Comparison of ENCODE assay signal across 7 mouse cellular contexts in genomic region chr19:26747571-26748539, GRCm38 (mm10).
DNase-seq lines count a peak whose midpoint lies in the region; ATAC-seq lines count a peak whose summit lies in the region.

No protein-coding gene starts in this region.

- peak overlapping the region; percentile 88 for H3K4me2 ChIP-seq in intestine, embryonic 16.5 days (ENCODE audit: low read depth, low read length)
- H3K4me2 ChIP-seq in midbrain, embryonic 11.5 days = peak overlapping the region; percentile 76

- peak; percentile 90 for ATAC-seq in intestine, embryonic 16.5 days
- ATAC-seq in midbrain, embryonic 11.5 days (ENCODE audit: low FRiP score) = peak; percentile 93

- peak overlapping the region; percentile 64 for H3K4me3 ChIP-seq in intestine, embryonic 16.5 days (ENCODE audit: low read length)
- peak overlapping the region; percentile 39 for H3K4me3 ChIP-seq in midbrain, embryonic 11.5 days (ENCODE audit: low read depth, low read length)

- peaks cover 3% of the 10 kb centered on the region; the same call in 1 of the 2 replicates for H3K36me3 ChIP-seq in intestine, embryonic 16.5 days (ENCODE audit: control insufficient read depth, insufficient read depth, low read length)
- H3K36me3 ChIP-seq in midbrain, embryonic 11.5 days (ENCODE audit: control insufficient read depth, insufficient read depth, low read length) = no peaks in the 10 kb centered on the region

- intact Hi-C loops in gastrocnemius, postnatal 36 days (cut with DNase I) = loop anchor here (2.0 to 5.0 kb wide), 2 partner anchors 141 to 1076 kb away; partner anchors contain the start of gene Dmrt2
- intact Hi-C loops in left cerebral cortex, postnatal 4 days (cut with DNase I) = loop anchor here (10.0 kb wide), 1 partner anchor 477 kb away; no protein-coding TSS in a partner anchor

- H3K27ac ChIP-seq in intestine, embryonic 16.5 days (ENCODE audit: low read length) = peak overlapping the region; percentile 97
- H3K27ac ChIP-seq in midbrain, embryonic 11.5 days (ENCODE audit: low read depth, low read length) = peak overlapping the region; percentile 98

- DNase-seq in adrenal gland, adult 2 months = peak; percentile 82
- peak; percentile 83 for DNase-seq in embryo, embryonic 10 days (ENCODE audit: low spot score)
- DNase-seq in gastrocnemius, postnatal 36 days = peak; percentile 38 to 53
- peak; percentile 73 for DNase-seq in left cerebral cortex, postnatal 4 days
- DNase-seq in midbrain, embryonic 11.5 days (ENCODE audit: low spot score, missing footprints) = peak; percentile 97
- DNase-seq in spleen, adult 12 weeks (ENCODE audit: low spot score) = peak; percentile 41

- WGBS in intestine, embryonic 16.5 days = under 1% methylated on average over 36 of the region's 36 CpGs
- WGBS in midbrain, embryonic 11.5 days = 0% methylated on average over 36 of the region's 36 CpGs

- H3K9me3 ChIP-seq in intestine, embryonic 16.5 days (ENCODE audit: control insufficient read depth, low read length) = no peaks in the 10 kb centered on the region
- no peaks in the 10 kb centered on the region for H3K9me3 ChIP-seq in midbrain, embryonic 11.5 days (ENCODE audit: control insufficient read depth, low read length)

- peaks cover 8% of the 10 kb centered on the region for H3K4me1 ChIP-seq in intestine, embryonic 16.5 days (ENCODE audit: control insufficient read depth, insufficient read depth, low read length)
- peaks cover 14% of the 10 kb centered on the region for H3K4me1 ChIP-seq in midbrain, embryonic 11.5 days (ENCODE audit: control insufficient read depth, insufficient read depth, low read length)

- no peaks in the 10 kb centered on the region for H3K27me3 ChIP-seq in intestine, embryonic 16.5 days (replicated peaks; ENCODE audit: control insufficient read depth, insufficient read depth, low read length)
- H3K27me3 ChIP-seq in midbrain, embryonic 11.5 days (ENCODE audit: control insufficient read depth, insufficient read depth, low read length) = no peaks in the 10 kb centered on the region

- H3K9ac ChIP-seq in intestine, embryonic 16.5 days (ENCODE audit: low read depth, low read length) = peak overlapping the region; percentile 77
- peak overlapping the region; percentile 79 for H3K9ac ChIP-seq in midbrain, embryonic 11.5 days (ENCODE audit: low read length)

Comparison
In these comparisons a context has a peak if more than half of its experiments do, and no peak if none do; other contexts are left out.
1. Peak in every context shown above with its lines: DNase-seq, ATAC-seq, H3K4me3 ChIP-seq and H3K27ac ChIP-seq.
2. DNase-seq: peak in every context shown above with its lines; median percentile 97 in midbrain, embryonic 11.5 days; 83 in embryo, embryonic 10 days; 82 in adrenal gland, adult 2 months; 73 in left cerebral cortex, postnatal 4 days; 46 in gastrocnemius, postnatal 36 days; 41 in spleen, adult 12 weeks.